Mouse (Mus musculus) liver, embryonic 11.5 days (tissue): Measurements from ENCODE around the gene Pak4. TPM values are rescaled to one million over a fixed set of nuclear protein-coding genes. Genes with fewer than 3 reads are reported as not detected.
A peak's percentile ranks its signal among the peaks of the same experiment; 100 is the strongest.
"Not testable (repeated sequence)": the region's sequence is repeated elsewhere in the genome, so short reads cannot be mapped to it uniquely, and the experiment has no call there.

Experiments used
- ATAC-seq: fragments of 200-750 bp; cut with Nextera tagmentation; replicated peaks from 2 replicates; pipeline ENCODE4 v1.8.0; 2017; ENCODE audit warnings: moderate number of reproducible peaks, mild to moderate bottlenecking, moderate TSS enrichment, moderate library complexity; ENCODE audit not compliant: low FRiP score
- DNase-seq: peaks from one replicate; pipeline ENCODE4 v3.0.0-alpha.2; 2017; ENCODE audit warnings: low spot score
- H3K27ac ChIP-seq: fragments of 300-500 bp; sonication (generic); 2 replicates; pipeline ENCODE4 v1.5.1; 2014; ENCODE audit warnings: mild to moderate bottlenecking, low read depth, low read length, control low read depth
- H3K27me3 ChIP-seq: fragments of 300-500 bp; sonication (generic); replicated peaks from 2 replicates; pipeline ENCODE4 v1.6.1; 2014; ENCODE audit warnings: low read length, mixed read lengths; ENCODE audit not compliant: control insufficient read depth, insufficient read depth
- H3K36me3 ChIP-seq: fragments of 300-500 bp; sonication (generic); 2 replicates; pipeline ENCODE4 v1.6.1; 2014; ENCODE audit warnings: mild to moderate bottlenecking, low read length, moderate library complexity, mixed read lengths; ENCODE audit not compliant: control insufficient read depth, insufficient read depth
- H3K4me1 ChIP-seq: fragments of 300-500 bp; sonication (generic); replicated peaks from 2 replicates; pipeline ENCODE4 v1.6.1; 2014; ENCODE audit warnings: low read length, mixed read lengths; ENCODE audit not compliant: control insufficient read depth, insufficient read depth
- H3K4me2 ChIP-seq: fragments of 300-500 bp; sonication (generic); 2 replicates; pipeline ENCODE4 v1.6.1; 2014; ENCODE audit warnings: mild to moderate bottlenecking, control low read depth, moderate library complexity
- H3K4me3 ChIP-seq: fragments of 300-500 bp; sonication (generic); 2 replicates; pipeline ENCODE4 v1.5.1; 2014; ENCODE audit warnings: low read depth, low read length, control low read depth
- H3K9ac ChIP-seq: fragments of 300-500 bp; sonication (generic); 2 replicates; pipeline ENCODE4 v1.6.1; 2014; ENCODE audit warnings: low read depth, low read length, control low read depth
- H3K9me3 ChIP-seq: fragments of 300-500 bp; sonication (generic); 2 replicates; pipeline ENCODE4 v1.6.1; 2016; ENCODE audit warnings: low read length, inconsistent platforms, mixed read lengths; ENCODE audit not compliant: control insufficient read depth
- WGBS: fragments of 180-500 bp; shearing (Covaris S2); extraction: QIAGEN DNeasy Blood & Tissue Kit; methylation state at CpG from one replicate; pipeline ENCODE4 v1.1.7; 2014; 5-methylcytosine and 5-hydroxymethylcytosine counted together
- polyA plus RNA-seq: library from polyadenylated mRNA; unstranded; fragments of >200 nt; fragmentation: Nextera tagmentation; extraction: Ambion mirVana; gene quantifications from 2 replicates; pipeline ENCODE4 v1.2.1, GENCODE M21; 2014

Gene Pak4
- polyA plus RNA-seq, 1 experiment from 2014 or later = 34.0 TPM

DNA sequence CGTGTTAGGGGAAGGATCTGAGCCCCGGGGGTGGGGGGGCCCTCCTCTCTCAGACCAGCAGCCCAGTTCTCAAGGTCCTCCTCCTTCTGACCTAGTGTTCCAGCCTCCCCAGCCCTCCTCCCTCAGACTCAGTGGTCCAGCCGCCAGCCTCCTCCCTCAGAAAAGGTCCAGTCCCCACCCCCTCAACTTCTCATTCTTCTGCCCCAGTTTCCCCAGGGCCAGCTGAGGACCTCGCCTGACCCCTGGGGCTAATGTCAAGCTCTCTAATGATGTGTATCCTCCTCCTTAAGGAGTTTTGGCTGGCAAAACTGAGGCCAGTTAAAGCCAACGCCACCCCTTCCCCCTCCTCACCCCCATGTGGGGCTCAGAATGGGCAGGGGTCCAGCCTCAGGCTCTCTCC, 50.8 kb downstream of the Pak4 start, which contains the start of gene Nccrp1:
Gene Nccrp1 (minus strand): TSS at position 101 of the 400 bp plus-strand sequence.
- H3K4me3 ChIP-seq = peak within 1 kb of the TSS; percentile 35
- ATAC-seq = no peak

DNA sequence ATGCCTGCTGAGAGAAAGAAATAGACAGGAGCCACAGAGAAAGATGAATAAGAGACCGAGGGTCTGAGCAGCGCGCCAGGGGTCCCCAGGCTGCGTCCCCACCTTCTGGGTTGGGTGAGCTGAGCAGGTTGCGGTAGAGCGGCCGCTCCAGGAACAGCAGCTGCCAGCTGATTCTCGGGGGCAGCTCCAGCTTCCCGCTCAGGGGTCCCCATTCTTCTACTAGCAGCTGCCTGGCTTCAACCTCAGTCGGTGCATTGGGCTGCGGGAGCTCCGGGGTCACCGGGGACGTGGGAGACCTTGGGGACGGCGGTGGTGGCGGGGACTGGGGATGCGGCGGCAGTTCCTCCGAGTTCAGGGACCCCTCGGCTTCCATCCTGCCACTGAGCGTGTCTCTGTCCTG, 51.3 kb downstream of the Pak4 start:
- Histone ChIP-seq H3K4me1 (peaks cover 10% of the 10 kb centered on the region), H3K4me3 (peak overlapping the region; percentile 35), H3K27me3 (peaks cover 47% of the 10 kb centered on the region), H3K9ac (no peak overlapping the region), H3K27ac (no peak overlapping the region), H3K9me3 (no peaks in the 10 kb centered on the region), H3K36me3 (no peaks in the 10 kb centered on the region), H3K4me2 (peak overlapping the region; percentile 54)
- DNase-seq = no peak
- 1% methylated on average over 22 of the region's 22 CpGs for WGBS
- ATAC-seq = no peak

More for the DNA sequence above, 50.8 kb downstream of the Pak4 start, which contains the start of gene Nccrp1:
- Histone ChIP-seq H3K36me3 (no peaks in the 10 kb centered on the region), H3K9ac (no peak within 1 kb of the TSS), H3K27ac (no peak within 1 kb of the TSS), H3K4me1 (peaks cover 10% of the 10 kb centered on the region), H3K27me3 (peaks cover 47% of the 10 kb centered on the region), H3K4me2 (peak within 1 kb of the TSS; percentile 54), H3K9me3 (no peaks in the 10 kb centered on the region)
- no peak for DNase-seq
- 3% methylated on average over 5 of the region's 5 CpGs for WGBS

DNA sequence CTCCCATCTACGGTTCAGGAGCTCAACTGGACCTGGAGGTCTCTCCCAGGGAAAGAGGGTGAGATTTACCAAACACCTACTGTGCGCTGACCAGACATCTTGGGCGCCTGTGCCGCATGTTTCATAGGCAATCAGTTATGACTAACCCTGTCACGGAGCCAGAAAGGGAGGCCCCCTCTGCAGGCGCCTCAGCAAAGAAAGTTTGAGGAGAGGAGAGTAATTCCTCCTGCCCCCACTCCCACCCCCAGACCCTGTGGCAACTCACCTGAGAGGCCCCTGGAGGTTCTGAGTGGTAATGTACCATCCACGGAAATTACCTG, 52.1 kb downstream of the Pak4 start:
- Histone ChIP-seq H3K27me3 (peaks cover 47% of the 10 kb centered on the region), H3K9me3 (no peaks in the 10 kb centered on the region), H3K27ac (no peak overlapping the region), H3K9ac (no peak overlapping the region), H3K4me2 (no peak overlapping the region), H3K36me3 (no peaks in the 10 kb centered on the region), H3K4me1 (peaks cover 10% of the 10 kb centered on the region), H3K4me3 (no peak overlapping the region)
- no peak for DNase-seq
- no peak for ATAC-seq
- WGBS = 58% methylated on average over 7 of the region's 7 CpGs

DNA sequence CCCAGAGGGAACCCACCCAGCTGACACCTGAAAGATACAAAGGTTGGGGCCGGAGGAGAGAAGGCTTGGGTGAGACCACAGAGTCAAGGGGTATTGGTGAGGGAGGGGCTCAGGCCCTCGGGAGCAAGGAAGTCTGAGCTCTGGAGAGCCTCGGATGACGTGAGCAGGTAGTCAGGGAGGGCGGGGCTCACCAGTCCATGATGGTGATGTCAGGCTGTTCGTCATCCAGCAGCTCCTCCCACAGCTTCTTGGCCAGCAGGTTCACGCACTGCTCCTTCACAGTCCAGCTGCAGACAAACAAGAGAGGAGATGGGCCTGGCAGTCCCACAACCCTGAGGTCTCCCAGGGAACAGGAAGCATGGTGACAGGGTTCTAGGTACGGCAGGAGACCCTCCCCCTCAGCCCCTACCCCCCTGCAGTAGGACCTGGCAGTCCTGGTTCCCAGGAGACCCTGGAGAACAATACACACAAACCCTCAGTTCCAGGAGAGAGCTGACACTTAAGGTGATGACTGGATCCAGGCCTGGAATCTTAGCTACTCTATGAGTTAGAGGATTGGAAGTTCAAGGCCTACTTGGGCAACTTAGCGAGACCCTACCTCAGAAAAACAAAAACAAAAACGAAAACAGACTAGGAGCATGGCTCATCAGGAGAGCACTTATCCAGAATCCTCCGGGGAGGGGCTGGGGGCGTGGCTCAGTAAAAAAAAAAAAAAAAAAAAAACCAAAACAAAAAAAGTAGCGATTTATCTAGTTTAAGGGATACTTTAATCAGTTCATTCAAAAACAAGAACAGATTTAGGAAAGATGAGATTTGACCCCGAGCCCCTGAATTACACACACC, 52.7 kb downstream of the Pak4 start:
- Histone ChIP-seq H3K4me1 (peaks cover 10% of the 10 kb centered on the region), H3K4me3 (no peak overlapping the region), H3K4me2 (no peak overlapping the region), H3K27me3 (peaks cover 47% of the 10 kb centered on the region), H3K9me3 (no peaks in the 10 kb centered on the region), H3K36me3 (no peaks in the 10 kb centered on the region), H3K9ac (no peak overlapping the region), H3K27ac (no peak overlapping the region)
- DNase-seq = no peak
- 30% methylated on average over 14 of the region's 14 CpGs for WGBS
- ATAC-seq = no peak

DNA sequence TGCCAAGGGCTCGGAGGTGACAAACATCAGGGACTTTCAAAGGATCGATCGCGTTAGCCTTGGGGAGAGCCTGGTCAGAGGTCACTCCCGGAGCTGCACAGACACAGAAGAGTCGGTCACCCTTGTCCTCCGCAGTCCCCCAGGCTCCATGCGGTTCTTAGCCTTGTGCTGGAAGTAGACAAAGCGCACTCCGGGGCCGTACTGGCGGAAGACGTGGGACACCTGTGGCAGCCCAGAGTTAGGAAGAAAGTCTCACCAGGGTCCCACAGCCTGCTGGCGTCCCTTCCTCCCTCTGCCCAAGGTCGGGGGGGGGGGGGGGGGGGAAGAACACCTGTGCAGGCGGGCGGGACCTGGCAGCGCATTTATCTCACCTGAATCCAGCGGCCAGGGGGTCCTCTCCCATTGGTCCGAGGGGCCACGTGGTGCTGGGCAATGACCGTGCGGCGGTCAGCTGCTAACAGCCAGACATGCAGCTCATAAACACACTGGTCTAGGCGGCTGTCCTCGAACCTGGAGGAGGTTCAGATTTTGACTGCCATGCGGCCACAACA, 53.9 kb downstream of the Pak4 start:
- Histone ChIP-seq H3K36me3 (no peaks in the 10 kb centered on the region), H3K4me3 (0 out of 2 replicates have a peak overlapping the region, but pooled peaks have one; percentile 24), H3K27ac (no peak overlapping the region), H3K4me1 (peaks cover 10% of the 10 kb centered on the region), H3K27me3 (peaks cover 47% of the 10 kb centered on the region), H3K9me3 (no peaks in the 10 kb centered on the region), H3K4me2 (peak overlapping the region; percentile 47), H3K9ac (no peak overlapping the region)
- ATAC-seq (no peak), DNase-seq (no peak)
- WGBS = 11% methylated on average over 25 of the region's 27 CpGs

DNA sequence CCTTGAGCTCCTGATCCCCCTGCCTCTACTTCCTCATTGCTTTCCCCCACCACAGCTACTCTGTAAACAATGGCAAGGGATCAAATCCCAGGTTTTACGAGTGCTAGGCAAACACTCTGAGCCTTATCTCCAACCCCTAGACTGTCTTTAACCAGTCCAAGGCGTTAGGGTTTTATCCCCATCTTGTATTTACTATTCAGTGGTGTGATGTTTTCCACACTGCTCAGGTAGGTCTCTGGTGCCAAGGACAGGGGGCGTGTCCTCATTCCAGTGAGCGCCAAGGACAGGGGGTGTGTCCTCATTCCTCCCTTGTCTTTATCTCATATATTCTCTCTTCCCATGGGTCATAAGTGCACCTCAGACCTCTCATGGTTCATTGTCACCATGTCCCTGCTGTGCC, 57.5 kb downstream of the Pak4 start, which contains the start of gene Sycn:
Gene Sycn (plus strand): TSS at position 360 of the 400 bp plus-strand sequence.
- Histone ChIP-seq H3K4me2 (no peak within 1 kb of the TSS), H3K9me3 (no peaks in the 10 kb centered on the region), H3K4me1 (no peaks in the 10 kb centered on the region), H3K27me3 (peaks cover 22% of the 10 kb centered on the region), H3K36me3 (no peaks in the 10 kb centered on the region), H3K9ac (no peak within 1 kb of the TSS), H3K4me3 (no peak within 1 kb of the TSS), H3K27ac (no peak within 1 kb of the TSS)
- DNase-seq (no peak), ATAC-seq (no peak)
- 58% methylated on average over 4 of the region's 4 CpGs for WGBS

DNA sequence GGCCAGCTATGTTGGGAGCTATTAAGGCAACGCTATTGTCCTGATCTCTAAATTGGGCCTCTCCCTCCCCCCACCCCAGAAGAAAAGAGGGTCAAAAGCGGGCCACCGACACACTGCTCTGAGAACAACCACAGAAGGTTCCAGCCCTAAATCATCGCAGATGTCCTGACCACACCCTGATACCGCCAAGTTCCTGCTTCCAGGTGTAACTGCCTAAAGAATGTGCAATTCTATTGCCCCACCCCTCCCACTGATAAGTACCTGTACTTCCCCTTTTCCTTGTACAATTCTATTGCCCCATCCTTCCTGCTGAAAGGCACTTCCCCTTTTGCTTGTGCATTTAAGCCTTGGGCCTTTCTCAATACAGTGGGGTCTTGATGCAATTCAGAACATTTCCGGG, 59.1 kb downstream of the Pak4 start:
- not testable (repeated sequence) for H3K9me3 ChIP-seq, ATAC-seq
- 79% methylated on average over 6 of the region's 6 CpGs for WGBS

DNA sequence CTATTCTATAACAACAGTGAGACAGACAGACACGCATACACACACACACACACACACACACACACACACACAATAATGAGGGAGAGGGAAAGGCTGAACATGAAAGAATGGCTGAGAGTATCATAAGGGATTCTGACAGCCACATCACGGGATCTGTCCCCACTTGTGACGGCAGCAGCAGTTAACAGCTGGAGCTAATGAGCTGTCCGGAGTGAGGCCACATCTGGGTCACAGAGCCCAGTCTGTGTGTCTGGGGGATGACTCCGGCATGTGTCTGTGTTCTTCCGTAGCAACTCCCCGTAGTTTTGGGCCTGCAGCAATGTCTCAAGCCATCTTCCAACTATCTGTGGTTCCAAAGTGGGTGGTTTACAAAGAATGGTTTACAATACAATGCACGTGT, 66.0 kb downstream of the Pak4 start:
- 80% methylated on average over 8 of the region's 8 CpGs for WGBS
- Histone ChIP-seq H3K4me3 (no peak overlapping the region), H3K36me3 (no peaks in the 10 kb centered on the region), H3K27me3 (no peaks in the 10 kb centered on the region), H3K27ac (no peak overlapping the region), H3K4me1 (peaks cover 8% of the 10 kb centered on the region; the same call in 1 of the 2 replicates), H3K9me3 (no peaks in the 10 kb centered on the region), H3K9ac (no peak overlapping the region), H3K4me2 (no peak overlapping the region)
- no peak for ATAC-seq
- no peak for DNase-seq

More for the DNA sequence above, 59.1 kb downstream of the Pak4 start:
- H3K27ac ChIP-seq, DNase-seq, H3K9ac ChIP-seq, H3K27me3 ChIP-seq, H3K4me2 ChIP-seq, H3K36me3 ChIP-seq, H3K4me3 ChIP-seq, H3K4me1 ChIP-seq: not testable (repeated sequence)
